Mouse (Mus musculus) ES-Bruce4 (cell line): ENCODE results near the gene Cfap70.

Source experiments
- CTCF ChIP-seq: IDR thresholded peaks from one replicate; pipeline ENCODE4 v1.8.1; 2011; ENCODE audit warnings: low read depth, low read length
- EP300 ChIP-seq: IDR thresholded peaks from 2 replicates; pipeline ENCODE4 v1.6.1; 2011; ENCODE audit warnings: low read depth, low read length; ENCODE audit not compliant: insufficient read depth

- TF ChIP-seq EP300 (no peak), CTCF (no peak)
These were observed 104.5 kb downstream of the Cfap70 start for GRCm38 (mm10) chr14:20347441-20347990.
